In the genomic region with DNA sequence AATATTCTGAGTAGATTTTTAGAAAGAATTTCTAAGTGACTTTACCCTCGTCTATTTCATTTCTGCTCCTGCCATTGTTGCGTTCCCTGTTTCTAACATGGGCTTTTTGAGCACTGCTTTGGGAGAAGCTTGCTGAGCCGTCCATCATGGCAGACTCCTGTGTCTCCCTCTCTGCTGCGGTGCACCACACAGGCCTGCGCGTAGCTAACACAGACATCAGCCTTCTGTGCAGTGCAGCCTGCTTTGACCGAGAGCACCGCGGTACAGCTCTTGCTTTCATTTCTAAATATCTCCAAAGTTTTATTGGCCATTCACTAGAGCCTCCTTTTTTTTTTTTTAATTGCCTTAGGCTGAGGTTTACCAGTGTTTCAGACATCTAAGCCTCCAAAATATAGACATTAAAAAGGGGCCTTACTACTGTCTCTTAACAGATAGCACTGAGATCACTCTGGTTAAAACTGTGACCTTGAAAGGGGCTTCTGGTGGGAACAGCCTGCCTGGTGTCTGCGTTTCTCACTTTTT, we compare ENCODE assay signal across 12 mouse cellular contexts.
A peak's percentile ranks its signal among the peaks of the same experiment; 100 is the strongest.
DNase-seq lines count a peak whose midpoint lies in the region; ATAC-seq and TF ChIP-seq lines count a peak whose summit lies in the region.
"Had no signal": no experiment of that assay in that cellular context is flagged by ENCODE, and none has a peak within 500 bp of the region (broad histone marks: within the 10 kb centered on the region; RNA-seq: fewer than 3 reads in every experiment).

No protein-coding gene starts in this region.

- H3K36me3 ChIP-seq in heart, embryonic 15.5 days = no peaks in the 10 kb centered on the region
- no peaks in the 10 kb centered on the region for H3K36me3 ChIP-seq in neural tube, embryonic 11.5 days (ENCODE audit: control insufficient read depth, insufficient read depth, low read length)
- H3K36me3 ChIP-seq in intestine, postnatal 0 days (ENCODE audit: control insufficient read depth, insufficient read depth) = no peaks in the 10 kb centered on the region
- H3K36me3 ChIP-seq in neural tube, embryonic 15.5 days = no peaks in the 10 kb centered on the region

- peak overlapping the region; percentile 73 for H3K27ac ChIP-seq in heart, embryonic 15.5 days
- 0 out of 2 replicates have a peak overlapping the region, but pooled peaks have one; percentile 1 for H3K27ac ChIP-seq in neural tube, embryonic 11.5 days (ENCODE audit: low read depth, low read length)
- no peak overlapping the region for H3K27ac ChIP-seq in intestine, postnatal 0 days (ENCODE audit: low read depth, low read length)
- H3K27ac ChIP-seq in neural tube, embryonic 15.5 days (replicated peaks) = 0 out of 2 replicates have a peak overlapping the region, but pooled peaks have one; percentile 23

- intact Hi-C loops in heart, postnatal 25 days (cut with DNase I) = no loop called here

- peak overlapping the region; percentile 39 for H3K4me2 ChIP-seq in heart, embryonic 15.5 days
- H3K4me2 ChIP-seq in neural tube, embryonic 11.5 days (ENCODE audit: low read depth) = no peak overlapping the region
- 0 out of 2 replicates have a peak overlapping the region, but pooled peaks have one; percentile 17 for H3K4me2 ChIP-seq in intestine, postnatal 0 days (replicated peaks; ENCODE audit: low read depth)
- no peak overlapping the region for H3K4me2 ChIP-seq in neural tube, embryonic 15.5 days

- 47% methylated on average over 10 of the region's 10 CpGs for WGBS in heart, embryonic 15.5 days
- 55% methylated on average over 10 of the region's 10 CpGs for WGBS in neural tube, embryonic 11.5 days
- 54% methylated on average over 10 of the region's 10 CpGs for WGBS in intestine, postnatal 0 days
- WGBS in neural tube, embryonic 15.5 days = 36% methylated on average over 10 of the region's 10 CpGs

- H3K9me3 ChIP-seq in heart, embryonic 15.5 days (replicated peaks) = no peaks in the 10 kb centered on the region
- H3K9me3 ChIP-seq in neural tube, embryonic 11.5 days (ENCODE audit: control insufficient read depth, low read length) = no peaks in the 10 kb centered on the region
- no peaks in the 10 kb centered on the region for H3K9me3 ChIP-seq in intestine, postnatal 0 days (ENCODE audit: control insufficient read depth)
- no peaks in the 10 kb centered on the region for H3K9me3 ChIP-seq in neural tube, embryonic 15.5 days (replicated peaks)

- H3K9ac ChIP-seq in heart, embryonic 15.5 days = 0 out of 2 replicates have a peak overlapping the region, but pooled peaks have one; percentile 17
- H3K9ac ChIP-seq in neural tube, embryonic 11.5 days (ENCODE audit: low read length) = peak overlapping the region; percentile 14; the same call in 1 of the 2 replicates
- no peak overlapping the region for H3K9ac ChIP-seq in intestine, postnatal 0 days (ENCODE audit: low read depth, low read length)
- H3K9ac ChIP-seq in neural tube, embryonic 15.5 days (replicated peaks) = no peak overlapping the region

- ATAC-seq in heart, embryonic 15.5 days (replicated peaks; ENCODE audit: insufficient number of reproducible peaks, insufficient read depth, low FRiP score, low read depth) = no peak
- no peak for ATAC-seq in neural tube, embryonic 11.5 days (ENCODE audit: insufficient read depth, low FRiP score, low TSS enrichment)
- no peak for ATAC-seq in intestine, postnatal 0 days
- ATAC-seq in neural tube, embryonic 15.5 days (ENCODE audit: low FRiP score) = no peak
- no peak for ATAC-seq in erythroid progenitor cell, adult 5-6 weeks (replicated peaks; ENCODE audit: low FRiP score, poor library complexity, severe bottlenecking)
- ATAC-seq: activated CD4-positive, CD25-positive, alpha-beta regulatory T cell, adult 4 months had no signal

- peaks cover 18% of the 10 kb centered on the region for H3K4me1 ChIP-seq in heart, embryonic 15.5 days (replicated peaks)
- H3K4me1 ChIP-seq in neural tube, embryonic 11.5 days (ENCODE audit: control insufficient read depth, insufficient read depth, low read length) = peaks cover 16% of the 10 kb centered on the region
- H3K4me1 ChIP-seq in intestine, postnatal 0 days (replicated peaks; ENCODE audit: control insufficient read depth, insufficient read depth, low read length) = no peaks in the 10 kb centered on the region
- peaks cover 39% of the 10 kb centered on the region for H3K4me1 ChIP-seq in neural tube, embryonic 15.5 days

- no peak overlapping the region for H3K4me3 ChIP-seq in heart, embryonic 15.5 days
- no peak overlapping the region for H3K4me3 ChIP-seq in neural tube, embryonic 11.5 days (ENCODE audit: low read depth, low read length)
- no peak overlapping the region for H3K4me3 ChIP-seq in intestine, postnatal 0 days (ENCODE audit: low read depth, low read length)
- no peak overlapping the region for H3K4me3 ChIP-seq in neural tube, embryonic 15.5 days (replicated peaks)

- no peaks in the 10 kb centered on the region for H3K27me3 ChIP-seq in heart, embryonic 15.5 days
- H3K27me3 ChIP-seq in neural tube, embryonic 11.5 days (ENCODE audit: control insufficient read depth, insufficient read depth, low read length) = no peaks in the 10 kb centered on the region
- no peaks in the 10 kb centered on the region for H3K27me3 ChIP-seq in intestine, postnatal 0 days (replicated peaks; ENCODE audit: control insufficient read depth, insufficient read depth, low read length)
- H3K27me3 ChIP-seq in neural tube, embryonic 15.5 days (replicated peaks) = no peaks in the 10 kb centered on the region

- DNase-seq in heart, postnatal 25 days (ENCODE audit: low spot score) = no peak
- DNase-seq in neural tube, embryonic 11.5 days (ENCODE audit: low spot score) = peak; percentile 8
- DNase-seq in neural tube, embryonic 10.5 days (ENCODE audit: extremely low spot score, low spot score) = no peak
- DNase-seq in natural killer cell, adult 2 months (ENCODE audit: low spot score in 2 of 2) = no peak
- DNase-seq: cerebellum, adult 9-10 months; layer of hippocampus, adult 9-11 months; spleen, adult 18-20 months had no signal

- TF ChIP-seq CTCF in intestine, postnatal 0 days (IDR thresholded peaks at IDR 0.05; ENCODE audit: low read depth) = no peak

Comparison
In these comparisons a context has a peak if more than half of its experiments do, and no peak if none do; other contexts are left out.
1. H3K9ac ChIP-seq: peak in heart, embryonic 15.5 days (single experiment) and neural tube, embryonic 11.5 days (single experiment); none in intestine, postnatal 0 days (single experiment) and neural tube, embryonic 15.5 days (single experiment).
2. H3K4me2 ChIP-seq: peak in heart, embryonic 15.5 days (single experiment) and intestine, postnatal 0 days (single experiment); none in neural tube, embryonic 11.5 days (single experiment) and neural tube, embryonic 15.5 days (single experiment).